Mouse (Mus musculus) sigmoid colon, adult 10 weeks (tissue): Measurements from ENCODE around the gene Gnb5. TPM values are rescaled to one million over a fixed set of nuclear protein-coding genes. Genes with fewer than 3 reads are reported as not detected.

Experiments
- polyA plus RNA-seq: library from polyadenylated mRNA; stranded (reverse); fragments of 350-450 nt; fragmentation: Illumina TruSeq; extraction: RNeasy Lipid Tissue Mini Kit (QIAGEN cat#74804); gene quantifications from one replicate; pipeline ENCODE4 v1.2.3, GENCODE M21; 2014; ENCODE audit warnings: low read depth, low replicate concordance

Gnb5 gene
- 16.2 TPM for polyA plus RNA-seq

GRCm38 (mm10) chr9:75306126-75306898, at the start of gene Gnb5:
Gnb5 (plus strand) TSS chr9:75306288.

GRCm38 (mm10) chr9:75347458-75347857, 41.4 kb downstream of the Gnb5 start, which contains the start of gene Bcl2l10:
Bcl2l10 (plus strand) TSS chr9:75347758.

Other genes starting within 250 kb of the Gnb5 start
- 18.6 TPM for gene Myo5a, start 235.3 kb upstream of the Gnb5 start, polyA plus RNA-seq
- 122 TPM for gene Myo5c, start 74.3 kb upstream of the Gnb5 start, polyA plus RNA-seq
- gene Bcl2l10, start 41.5 kb downstream of the Gnb5 start, polyA plus RNA-seq: not detected
- 133 TPM for gene Mapk6, start 103.7 kb downstream of the Gnb5 start, polyA plus RNA-seq
- gene Leo1, start 135.2 kb downstream of the Gnb5 start, polyA plus RNA-seq: 28.5 TPM